Mouse (Mus musculus): ENCODE data around the gene Zfp354c.

Zfp354c gene

DNA sequence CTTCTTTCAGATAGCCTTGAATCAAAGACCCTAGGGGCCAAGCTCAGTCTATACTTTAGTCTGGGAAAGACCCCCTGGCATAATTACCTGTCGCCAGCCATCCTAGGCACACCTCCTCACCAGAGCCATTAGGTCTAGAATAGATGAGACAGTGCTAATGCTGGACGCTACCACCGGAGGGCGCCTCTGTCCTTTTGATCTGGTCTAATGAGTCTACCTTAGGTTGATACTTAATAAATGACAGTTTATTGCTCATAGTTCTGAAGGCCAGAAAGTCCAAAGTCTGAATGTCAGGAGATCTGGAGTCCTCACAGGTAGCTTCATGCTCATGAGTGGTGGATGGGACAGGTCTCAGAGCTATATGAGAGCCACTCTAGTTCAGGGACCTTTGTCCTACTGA lies 60.5 kb downstream of the Zfp354c start:
- CTCF ChIA-PET = interaction anchor here in 1 of 4 experiments (0.7 kb wide), 1 partner anchor 17 kb away, joined by 5 read pairs; no protein-coding TSS in a partner anchor
- POLR2A ChIA-PET = interaction anchor here in 1 of 4 experiments (0.8 kb wide), 1 partner anchor 389 kb away, joined by 3 read pairs; no protein-coding TSS in a partner anchor

DNA sequence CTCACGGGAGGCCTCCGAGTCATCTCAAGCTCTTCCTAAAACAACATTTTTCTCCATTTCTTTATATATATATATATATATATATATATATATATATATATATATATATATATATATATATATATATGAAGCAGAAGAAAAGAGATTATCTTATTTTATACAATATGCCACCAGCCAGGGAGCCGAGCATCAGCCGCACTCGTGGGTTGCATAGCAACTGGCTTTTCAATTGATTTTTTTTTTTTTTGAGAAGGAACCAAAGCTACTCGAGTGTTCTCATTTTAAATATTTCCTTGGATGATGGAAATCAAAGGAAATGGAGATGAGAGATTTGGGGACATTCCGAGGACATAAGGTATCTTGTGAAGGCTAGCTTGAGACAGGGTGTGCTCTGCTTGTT lies 61.1 kb downstream of the Zfp354c start:
- CTCF ChIA-PET = interaction anchor here in 2 of 4 experiments (0.6 to 0.7 kb wide), 3 partner anchors 16 to 720 kb away, joined by 5 to 6 read pairs (median 5); no protein-coding TSS in a partner anchor
- POLR2A ChIA-PET = interaction anchor here in 1 of 4 experiments (0.8 kb wide), 1 partner anchor 389 kb away, joined by 3 read pairs; no protein-coding TSS in a partner anchor
